In the genomic region with DNA sequence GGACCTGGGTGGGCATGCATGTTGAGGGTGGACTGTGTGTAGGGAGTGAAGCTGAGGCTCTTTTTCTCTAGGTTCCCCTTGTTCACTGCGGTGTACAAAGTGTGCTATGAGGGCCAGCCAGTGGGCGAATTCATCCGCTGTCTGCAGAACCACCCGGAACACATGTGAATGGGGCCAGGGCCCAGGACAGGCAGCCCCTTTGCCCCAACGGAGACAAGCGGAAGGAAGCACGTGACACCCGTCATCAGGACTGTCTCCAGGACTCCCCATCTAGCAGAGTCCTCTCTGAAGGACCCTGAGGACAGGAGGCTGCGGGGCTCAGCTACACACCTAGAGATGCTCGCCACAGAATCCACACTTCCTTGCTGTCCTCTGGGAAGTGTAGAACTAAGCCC, we compare ENCODE assay signal across 8 mouse cellular contexts. TPM values are rescaled to one million over a fixed set of nuclear protein-coding genes. Genes with fewer than 3 reads are reported as not detected.
DNase-seq lines count a peak whose midpoint lies in the region; ATAC-seq and TF ChIP-seq lines count a peak whose summit lies in the region.

No protein-coding gene starts in this region.

- H3K9ac ChIP-seq in lung, embryonic 14.5 days = no peak overlapping the region
- no peak overlapping the region for H3K9ac ChIP-seq in hindbrain, embryonic 16.5 days (ENCODE audit: low read depth, low read length)
- H3K9ac ChIP-seq in neural tube, embryonic 14.5 days (replicated peaks; ENCODE audit: low read depth, low read length) = no peak overlapping the region

- H3K9me3 ChIP-seq in lung, embryonic 14.5 days (ENCODE audit: low read depth, low read length) = no peaks in the 10 kb centered on the region
- H3K9me3 ChIP-seq in hindbrain, embryonic 16.5 days (ENCODE audit: control insufficient read depth, low read length) = no peaks in the 10 kb centered on the region
- H3K9me3 ChIP-seq in neural tube, embryonic 14.5 days (ENCODE audit: control insufficient read depth, low read length) = no peaks in the 10 kb centered on the region

- no peak overlapping the region for H3K4me3 ChIP-seq in lung, embryonic 14.5 days (ENCODE audit: low read depth, low read length)
- no peak overlapping the region for H3K4me3 ChIP-seq in hindbrain, embryonic 16.5 days (ENCODE audit: low read length)
- no peak overlapping the region for H3K4me3 ChIP-seq in neural tube, embryonic 14.5 days (ENCODE audit: low read depth, low read length)

- no peak for ATAC-seq in lung, embryonic 14.5 days (ENCODE audit: insufficient read depth)
- ATAC-seq in hindbrain, embryonic 16.5 days = no peak
- no peak for ATAC-seq in neural tube, embryonic 14.5 days (ENCODE audit: low read depth)
- ATAC-seq in megakaryocyte-erythroid progenitor cell, adult 5-6 weeks (replicated peaks; ENCODE audit: low FRiP score, low TSS enrichment, poor library complexity, severe bottlenecking) = no peak

- H3K27ac ChIP-seq in lung, embryonic 14.5 days (ENCODE audit: low read depth) = peak overlapping the region; percentile 82; the same call in 1 of the 2 replicates
- peak overlapping the region; percentile 62 for H3K27ac ChIP-seq in hindbrain, embryonic 16.5 days (ENCODE audit: low read depth, low read length)
- H3K27ac ChIP-seq in neural tube, embryonic 14.5 days (ENCODE audit: low read depth, low read length) = peak overlapping the region; percentile 55

- DNase-seq in cerebellum, adult 11-12 months = peak; percentile 53
- no peak for DNase-seq in cerebellum, postnatal 4 days (ENCODE audit: low spot score in 2 of 2)
- DNase-seq in lung, embryonic 14.5 days = no peak
- DNase-seq in lung, postnatal 25 days (ENCODE audit: low spot score) = no peak
- no peak for DNase-seq in thymus, postnatal 36 days

- H3K4me1 ChIP-seq in lung, embryonic 14.5 days (ENCODE audit: insufficient read depth) = peaks cover 11% of the 10 kb centered on the region
- peaks cover 25% of the 10 kb centered on the region for H3K4me1 ChIP-seq in hindbrain, embryonic 16.5 days (ENCODE audit: control insufficient read depth, insufficient read depth, low read depth, low read length)
- H3K4me1 ChIP-seq in neural tube, embryonic 14.5 days (ENCODE audit: control insufficient read depth, insufficient read depth, low read length) = peaks cover 13% of the 10 kb centered on the region

- H3K27me3 ChIP-seq in lung, embryonic 14.5 days (ENCODE audit: insufficient read depth, low read length) = no peaks in the 10 kb centered on the region
- H3K27me3 ChIP-seq in hindbrain, embryonic 16.5 days (replicated peaks; ENCODE audit: control insufficient read depth, insufficient read depth, low read length) = no peaks in the 10 kb centered on the region
- H3K27me3 ChIP-seq in neural tube, embryonic 14.5 days (ENCODE audit: control insufficient read depth, insufficient read depth, low read length) = no peaks in the 10 kb centered on the region

- peak overlapping the region; percentile 71 for H3K4me2 ChIP-seq in lung, embryonic 14.5 days
- no peak overlapping the region; the same call in 1 of the 2 replicates for H3K4me2 ChIP-seq in hindbrain, embryonic 16.5 days (ENCODE audit: low read length)
- no peak overlapping the region for H3K4me2 ChIP-seq in neural tube, embryonic 14.5 days (ENCODE audit: low read depth, low read length)

- TF ChIP-seq CTCF in lung, embryonic 14.5 days (IDR thresholded peaks at IDR 0.05; ENCODE audit: low read depth) = no peak

- peaks cover 14% of the 10 kb centered on the region for H3K36me3 ChIP-seq in lung, embryonic 14.5 days (ENCODE audit: insufficient read depth)
- H3K36me3 ChIP-seq in hindbrain, embryonic 16.5 days (ENCODE audit: control insufficient read depth, insufficient read depth, low read length) = peaks cover 8% of the 10 kb centered on the region; the same call in 1 of the 2 replicates
- peaks cover 19% of the 10 kb centered on the region for H3K36me3 ChIP-seq in neural tube, embryonic 14.5 days (ENCODE audit: control insufficient read depth, insufficient read depth, low read length)

- 53% methylated on average over 10 of the region's 10 CpGs for WGBS in lung, embryonic 14.5 days
- WGBS in hindbrain, embryonic 16.5 days = 55% methylated on average over 10 of the region's 10 CpGs
- 63% methylated on average over 10 of the region's 10 CpGs for WGBS in neural tube, embryonic 14.5 days

RNA-seq across cellular contexts. Expression of gene Cox14, which starts 2.3 kb away (rescaled TPM):
- 135 and 145 TPM in 2 replicates for polyA plus RNA-seq in lung, embryonic 14.5 days (2014; fragmentation: Nextera tagmentation; extraction: Ambion mirVana)
- 175 and 191 TPM in 2 replicates for polyA plus RNA-seq in hindbrain, embryonic 16.5 days (2015; fragmentation: Nextera tagmentation; extraction: Ambion mirVana)
- 196 and 204 TPM in 2 replicates for polyA plus RNA-seq in neural tube, embryonic 14.5 days (2014; fragmentation: Nextera tagmentation; extraction: Ambion mirVana)
- 60.9 and 68.1 TPM in 2 replicates for total RNA-seq in megakaryocyte-erythroid progenitor cell, adult 5-6 weeks (2014; fragmentation: Nextera tagmentation)
- 17.2 and 30.4 TPM in 2 replicates for total RNA-seq in megakaryocyte-erythroid progenitor cell, adult 5-6 weeks (2017)

RNA-seq across cellular contexts. Expression of gene Gpd1, which starts 5.8 kb away (rescaled TPM):
- polyA plus RNA-seq in lung, embryonic 14.5 days (2014; fragmentation: Nextera tagmentation; extraction: Ambion mirVana) = 0.31 and 0.58 TPM in 2 replicates
- 3.1 and 4.6 TPM in 2 replicates for polyA plus RNA-seq in hindbrain, embryonic 16.5 days (2015; fragmentation: Nextera tagmentation; extraction: Ambion mirVana)
- polyA plus RNA-seq in neural tube, embryonic 14.5 days (2014; fragmentation: Nextera tagmentation; extraction: Ambion mirVana) = 1.2 and 1.3 TPM in 2 replicates
- 0.49 TPM in 1 of 2 replicates, not detected in the other for total RNA-seq in megakaryocyte-erythroid progenitor cell, adult 5-6 weeks (2014; fragmentation: Nextera tagmentation)
- 0.23 TPM in 1 of 2 replicates, not detected in the other for total RNA-seq in megakaryocyte-erythroid progenitor cell, adult 5-6 weeks (2017)

RNA-seq across cellular contexts. Expression of gene Gm17349, which starts 17.8 kb away (rescaled TPM):
- polyA plus RNA-seq in lung, embryonic 14.5 days (2014; fragmentation: Nextera tagmentation; extraction: Ambion mirVana) = not detected in 2 replicates
- not detected in 2 replicates for polyA plus RNA-seq in hindbrain, embryonic 16.5 days (2015; fragmentation: Nextera tagmentation; extraction: Ambion mirVana)
- not detected in 2 replicates for polyA plus RNA-seq in neural tube, embryonic 14.5 days (2014; fragmentation: Nextera tagmentation; extraction: Ambion mirVana)
- total RNA-seq in megakaryocyte-erythroid progenitor cell, adult 5-6 weeks (2014; fragmentation: Nextera tagmentation) = not detected in 2 replicates
- not detected in 2 replicates for total RNA-seq in megakaryocyte-erythroid progenitor cell, adult 5-6 weeks (2017)

RNA-seq across cellular contexts. Expression of gene Smarcd1, which starts 21.2 kb away (rescaled TPM):
- polyA plus RNA-seq in lung, embryonic 14.5 days (2014; fragmentation: Nextera tagmentation; extraction: Ambion mirVana) = 52.5 and 63.5 TPM in 2 replicates
- 71.7 and 86.2 TPM in 2 replicates for polyA plus RNA-seq in hindbrain, embryonic 16.5 days (2015; fragmentation: Nextera tagmentation; extraction: Ambion mirVana)
- polyA plus RNA-seq in neural tube, embryonic 14.5 days (2014; fragmentation: Nextera tagmentation; extraction: Ambion mirVana) = 110 TPM in 2 replicates
- 29.2 and 37.5 TPM in 2 replicates for total RNA-seq in megakaryocyte-erythroid progenitor cell, adult 5-6 weeks (2014; fragmentation: Nextera tagmentation)
- total RNA-seq in megakaryocyte-erythroid progenitor cell, adult 5-6 weeks (2017) = 10.5 and 28.6 TPM in 2 replicates

RNA-seq across cellular contexts. Expression of gene Cers5, which starts 49.6 kb away (rescaled TPM):
- 76.6 and 78.8 TPM in 2 replicates for polyA plus RNA-seq in lung, embryonic 14.5 days (2014; fragmentation: Nextera tagmentation; extraction: Ambion mirVana)
- 91.9 and 95.2 TPM in 2 replicates for polyA plus RNA-seq in hindbrain, embryonic 16.5 days (2015; fragmentation: Nextera tagmentation; extraction: Ambion mirVana)
- polyA plus RNA-seq in neural tube, embryonic 14.5 days (2014; fragmentation: Nextera tagmentation; extraction: Ambion mirVana) = 82.5 and 83.3 TPM in 2 replicates
- total RNA-seq in megakaryocyte-erythroid progenitor cell, adult 5-6 weeks (2014; fragmentation: Nextera tagmentation) = 2.4 and 7.2 TPM in 2 replicates
- 2.2 and 8.3 TPM in 2 replicates for total RNA-seq in megakaryocyte-erythroid progenitor cell, adult 5-6 weeks (2017)
